Mouse (Mus musculus) kidney, adult 2 months (tissue): Measurements from ENCODE around the gene Adm2.

ENCODE experiments used
- CTCF ChIP-seq: fragments of 200-500 bp; conservative IDR thresholded peaks from 2 replicates; pipeline ENCODE4 v1.5.1; 2011; ENCODE audit warnings: low read depth, mild to moderate bottlenecking, control low read depth, low read length, moderate library complexity, mixed read lengths; ENCODE audit not compliant: insufficient read depth, insufficient read length
- POLR2A ChIP-seq: fragments of 200-500 bp; IDR thresholded peaks from one replicate; pipeline ENCODE4 v1.6.1; 2011; ENCODE audit warnings: low read depth, low read length, control low read depth

DNA sequence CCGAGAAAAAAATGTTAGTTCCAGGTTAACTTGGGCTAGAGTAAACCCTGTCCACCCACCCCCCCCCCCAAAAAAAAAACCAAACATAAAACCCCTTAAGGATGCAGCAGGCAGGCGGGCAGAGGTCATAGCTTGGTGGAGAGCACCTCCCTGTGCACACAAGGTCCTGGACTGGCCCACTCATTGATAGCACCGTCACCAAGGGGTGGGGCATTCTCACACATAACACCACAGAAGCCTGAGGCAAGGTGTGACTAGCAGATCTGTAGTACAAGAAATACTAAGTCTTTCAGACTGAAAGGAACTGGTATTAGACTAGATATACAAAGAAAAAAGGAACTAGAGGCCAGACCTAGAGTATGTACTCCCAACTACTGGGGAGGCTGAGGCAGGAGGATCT lies 31.0 kb upstream of the Adm2 start:
- TF ChIP-seq CTCF (no peak), POLR2A (no peak)
